Mouse (Mus musculus): ENCODE measurements at regions not wholly inside any gene's neighbourhood (a gene's known extent, or its start where the extent isn't known, plus 50 kb on each side); places are given as distances from the start of the nearest gene placed in this dataset.

DNA sequence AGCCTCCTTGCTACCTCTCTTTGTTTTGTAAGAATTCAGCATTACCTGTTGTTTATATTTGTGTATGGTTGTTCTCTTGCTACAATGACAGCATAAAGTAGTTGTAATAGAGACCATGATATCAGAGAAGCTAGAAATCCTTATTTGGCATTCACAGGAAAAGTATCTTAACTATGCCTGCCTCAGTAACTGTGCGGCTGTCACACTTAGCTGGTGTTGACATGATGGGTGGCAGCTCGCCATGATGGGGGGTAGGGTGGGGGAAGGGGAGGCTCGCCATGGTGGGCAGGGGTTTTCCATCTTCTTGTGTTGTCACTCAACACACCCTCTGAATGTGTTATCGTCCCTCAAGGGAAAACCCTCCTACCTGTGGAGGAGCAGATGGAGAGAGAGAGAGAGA is 934.3 kb downstream of the Adgrl2 start:
- TF ChIP-seq POLR2A (IDR thresholded peaks at IDR 0.05; ENCODE audit: control insufficient read depth, low read depth, low read length) (no peak), CTCF (IDR thresholded peaks at IDR 0.05; ENCODE audit: control insufficient read depth, insufficient read depth, insufficient replicate concordance, low read depth, low read length) (no peak)

Data from testis, adult 2 months (tissue).